Mouse (Mus musculus) forebrain, embryonic 15.5 days (tissue): ENCODE results near the gene Efna2. TPM values are rescaled to one million over a fixed set of nuclear protein-coding genes. Genes with fewer than 3 reads are reported as not detected.

ENCODE experiments used
- ATAC-seq: fragments of 200-750 bp; cut with Nextera tagmentation; replicated peaks from 2 replicates; pipeline ENCODE4 v1.8.0; 2017; ENCODE audit warnings: mild to moderate bottlenecking, moderate TSS enrichment, moderate library complexity
- H3K27ac ChIP-seq: fragments of 300-500 bp; sonication (generic); replicated peaks from 2 replicates; pipeline ENCODE4 v1.5.1; 2015; ENCODE audit warnings: mild to moderate bottlenecking, inconsistent platforms
- H3K27me3 ChIP-seq: fragments of 300-500 bp; sonication (generic); 2 replicates; pipeline ENCODE4 v1.6.1; 2015; ENCODE audit warnings: inconsistent platforms
- H3K36me3 ChIP-seq: fragments of 300-500 bp; sonication (generic); 2 replicates; pipeline ENCODE4 v1.6.1; 2015; ENCODE audit warnings: mild to moderate bottlenecking, inconsistent platforms
- H3K4me1 ChIP-seq: fragments of 300-500 bp; sonication (generic); 2 replicates; pipeline ENCODE4 v1.6.1; 2015; ENCODE audit warnings: inconsistent platforms
- H3K4me2 ChIP-seq: fragments of 300-500 bp; sonication (generic); replicated peaks from 2 replicates; pipeline ENCODE4 v1.6.1; 2015; ENCODE audit warnings: mild to moderate bottlenecking, inconsistent platforms
- H3K4me3 ChIP-seq: fragments of 300-500 bp; sonication (generic); 2 replicates; pipeline ENCODE4 v1.5.1; 2015; ENCODE audit warnings: mild to moderate bottlenecking, inconsistent platforms
- H3K9ac ChIP-seq: fragments of 300-500 bp; sonication (generic); replicated peaks from 2 replicates; pipeline ENCODE4 v1.6.1; 2015; ENCODE audit warnings: mild to moderate bottlenecking, inconsistent platforms
- H3K9me3 ChIP-seq: fragments of 300-500 bp; sonication (generic); 2 replicates; pipeline ENCODE4 v1.6.1; 2016; ENCODE audit warnings: inconsistent platforms
- WGBS: fragments of 180-500 bp; shearing (Covaris S2); methylation state at CpG from one replicate; pipeline ENCODE4 v1.1.7; 2015; ENCODE audit warnings: mixed read lengths; 5-methylcytosine and 5-hydroxymethylcytosine counted together
- polyA plus RNA-seq: library from polyadenylated mRNA; unstranded; fragments of >200 nt; fragmentation: Nextera tagmentation; extraction: Ambion mirVana; gene quantifications from 2 replicates; pipeline ENCODE4 v1.2.1, GENCODE M21; 2015

Gene Efna2
- polyA plus RNA-seq, 1 experiment from 2014 or later, result 36.5 TPM

GRCm38 (mm10) chr10:80144159-80144558 is 35.1 kb upstream of the Efna2 start:
- Histone ChIP-seq H3K27me3 (no peaks in the 10 kb centered on the region), H3K4me3 (no peak overlapping the region), H3K4me1 (peaks cover 53% of the 10 kb centered on the region), H3K36me3 (peaks cover 17% of the 10 kb centered on the region), H3K9me3 (no peaks in the 10 kb centered on the region), H3K9ac (no peak overlapping the region), H3K27ac (no peak overlapping the region), H3K4me2 (no peak overlapping the region)
- no peak for ATAC-seq
- 93% methylated on average over 12 of the region's 12 CpGs for WGBS

GRCm38 (mm10) chr10:80144864-80145838 is 34.1 kb upstream of the Efna2 start:
- no peaks in the 10 kb centered on the region for H3K27me3 ChIP-seq
- peaks cover 17% of the 10 kb centered on the region for H3K36me3 ChIP-seq
- WGBS, result 73% methylated on average over 20 of the region's 20 CpGs
- H3K4me2 ChIP-seq, result no peak overlapping the region
- H3K27ac ChIP-seq, result peak overlapping the region; percentile 32
- peaks cover 48% of the 10 kb centered on the region for H3K4me1 ChIP-seq
- ATAC-seq, result no peak
- no peaks in the 10 kb centered on the region for H3K9me3 ChIP-seq
- H3K4me3 ChIP-seq, result peak overlapping the region; percentile 2; the same call in 1 of the 2 replicates
- H3K9ac ChIP-seq, result no peak overlapping the region

DNA sequence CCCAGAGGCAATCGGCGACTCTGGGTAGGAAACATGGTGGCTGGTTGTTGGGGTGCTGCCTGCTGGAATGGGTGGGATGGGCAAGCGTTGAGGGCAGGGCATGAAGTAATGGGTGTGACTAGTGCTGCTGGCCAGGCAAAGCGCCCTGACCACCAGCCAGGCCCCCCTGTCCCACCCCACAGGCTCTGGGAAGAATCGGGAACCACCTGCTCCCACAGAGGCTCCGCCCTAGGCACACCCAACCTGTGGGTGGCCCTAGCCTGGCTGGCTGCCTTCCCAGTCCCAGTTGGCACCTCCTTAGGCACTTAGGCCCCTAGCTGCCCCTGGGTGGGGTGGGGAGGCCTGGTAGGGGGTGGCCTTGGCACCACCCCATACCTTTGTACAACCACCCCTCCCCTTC is 33.4 kb upstream of the Efna2 start:
- H3K4me3 ChIP-seq, result no peak overlapping the region
- H3K36me3 ChIP-seq, result peaks cover 17% of the 10 kb centered on the region
- no peaks in the 10 kb centered on the region for H3K9me3 ChIP-seq
- H3K4me2 ChIP-seq, result no peak overlapping the region
- WGBS, result 84% methylated on average over 6 of the region's 6 CpGs
- peak overlapping the region; percentile 32 for H3K27ac ChIP-seq
- H3K9ac ChIP-seq, result no peak overlapping the region
- no peaks in the 10 kb centered on the region for H3K27me3 ChIP-seq
- ATAC-seq, result no peak
- peaks cover 43% of the 10 kb centered on the region for H3K4me1 ChIP-seq

DNA sequence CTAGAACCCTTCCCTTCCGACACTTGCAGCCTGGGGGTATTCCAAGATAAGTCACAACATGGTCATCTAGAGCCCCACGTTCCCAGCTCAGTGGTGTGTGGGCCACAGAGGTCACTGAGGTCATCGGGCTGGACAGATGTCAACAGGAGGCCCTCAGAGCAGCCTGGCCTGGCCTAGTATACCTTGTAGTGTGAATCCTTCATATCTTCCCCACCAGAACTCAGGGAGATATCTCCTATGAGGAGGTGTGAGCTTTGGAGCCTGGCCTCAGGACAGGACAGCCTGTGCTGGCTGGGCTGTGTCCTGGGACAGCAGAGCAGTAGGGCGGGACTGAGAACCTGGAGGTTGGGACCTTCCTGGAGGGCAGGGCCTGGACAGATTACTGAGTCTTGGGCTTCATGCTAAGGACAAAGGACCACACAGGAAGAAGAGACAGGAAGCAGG is 32.7 kb upstream of the Efna2 start:
- ATAC-seq, result no peak
- peaks cover 36% of the 10 kb centered on the region for H3K4me1 ChIP-seq
- H3K27me3 ChIP-seq, result no peaks in the 10 kb centered on the region
- H3K4me3 ChIP-seq, result no peak overlapping the region
- 81% methylated on average over 4 of the region's 4 CpGs for WGBS
- H3K4me2 ChIP-seq, result no peak overlapping the region
- no peak overlapping the region for H3K9ac ChIP-seq
- no peaks in the 10 kb centered on the region for H3K9me3 ChIP-seq
- peaks cover 18% of the 10 kb centered on the region for H3K36me3 ChIP-seq
- no peak overlapping the region for H3K27ac ChIP-seq

DNA sequence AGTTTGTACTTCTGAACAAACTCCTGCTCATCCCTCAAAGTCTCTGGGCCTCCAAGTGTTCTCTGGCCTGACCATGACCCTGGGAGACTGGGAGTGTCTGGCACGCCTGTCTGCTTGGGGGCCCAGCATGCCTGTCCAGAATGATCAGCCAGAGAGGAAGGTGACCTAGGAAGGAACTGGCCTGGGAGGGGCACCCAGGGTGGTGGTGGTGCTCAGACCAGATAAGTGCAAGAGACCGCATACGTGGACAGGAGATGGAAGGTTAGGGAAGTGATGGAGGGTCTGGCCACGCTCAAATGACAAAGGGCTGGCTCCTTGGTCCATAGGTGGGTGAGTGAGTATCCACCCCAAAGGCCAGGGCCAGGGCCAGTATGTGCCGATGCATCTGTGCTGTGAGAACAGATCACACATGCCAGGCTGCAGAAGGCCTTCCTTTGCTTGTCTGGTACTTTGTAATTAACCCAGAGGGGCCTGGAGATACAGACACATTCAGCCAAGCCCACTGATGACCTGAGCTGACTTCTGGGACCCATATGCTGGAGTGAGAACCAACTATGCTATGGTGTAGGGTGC is 32.0 kb upstream of the Efna2 start:
- WGBS, result 77% methylated on average over 5 of the region's 5 CpGs
- Histone ChIP-seq H3K9ac (no peak overlapping the region), H3K9me3 (no peaks in the 10 kb centered on the region), H3K4me3 (peak overlapping the region; percentile 80), H3K4me1 (peaks cover 39% of the 10 kb centered on the region), H3K27ac (peak overlapping the region; percentile 100), H3K36me3 (peaks cover 25% of the 10 kb centered on the region), H3K4me2 (peak overlapping the region; percentile 66), H3K27me3 (no peaks in the 10 kb centered on the region)
- no peak for ATAC-seq

DNA sequence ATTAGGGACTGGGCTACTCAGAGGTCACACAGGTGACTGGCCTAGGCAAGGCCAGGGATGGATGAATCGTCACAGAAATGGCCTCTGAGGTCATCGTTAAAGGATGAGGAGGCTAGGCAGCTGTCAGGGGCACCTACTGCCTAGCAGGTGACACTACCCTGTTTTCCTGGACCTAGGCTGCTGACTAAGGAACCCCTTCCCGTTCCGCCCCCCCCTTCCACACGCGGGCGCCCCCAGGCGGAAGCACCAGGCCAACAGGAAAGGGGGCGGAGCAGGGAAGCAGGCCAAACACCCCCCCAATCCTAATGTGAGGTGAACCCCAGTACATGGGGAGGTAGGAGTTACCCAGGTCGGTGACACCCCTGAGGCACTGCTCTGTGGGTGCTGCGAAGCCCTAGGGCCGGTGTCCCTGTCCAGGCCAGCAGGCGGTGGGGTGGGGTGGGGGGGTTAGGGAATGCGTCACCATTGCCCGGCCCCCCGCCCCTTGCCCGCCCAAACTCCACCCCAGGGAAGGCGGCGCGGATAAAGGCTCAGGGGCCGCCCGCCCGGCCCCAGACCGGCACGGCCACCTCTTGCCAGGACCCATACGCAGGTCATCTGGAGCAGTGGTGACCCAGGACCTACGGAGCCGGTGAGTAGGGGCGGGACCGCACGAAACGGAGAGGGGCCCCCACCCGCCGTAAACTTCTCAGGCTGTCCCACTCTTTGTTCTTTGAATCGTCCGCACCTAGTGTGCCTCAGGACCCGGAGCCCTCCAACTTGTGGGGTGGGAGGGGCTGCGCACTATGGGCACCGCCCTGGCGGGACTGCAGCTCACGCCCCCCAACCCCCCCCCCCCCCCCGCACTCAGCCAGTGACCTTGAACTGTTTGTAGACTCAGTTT is 31.3 kb upstream of the Efna2 start, which contains the start of gene Midn:
Midn (plus strand) TSS at position 554 of the 883 bp plus-strand sequence.
- Histone ChIP-seq H3K9me3 (no peaks in the 10 kb centered on the region), H3K4me2 (peak within 1 kb of the TSS; percentile 66), H3K36me3 (peaks cover 28% of the 10 kb centered on the region), H3K9ac (peak within 1 kb of the TSS; percentile 98), H3K27ac (peak within 1 kb of the TSS; percentile 100), H3K27me3 (no peaks in the 10 kb centered on the region), H3K4me1 (peaks cover 41% of the 10 kb centered on the region), H3K4me3 (peak within 1 kb of the TSS; percentile 80)
- ATAC-seq, result peak; percentile 20
- WGBS, result under 1% methylated on average over 41 of the region's 42 CpGs

GRCm38 (mm10) chr10:80148610-80149290 is 30.5 kb upstream of the Efna2 start:
- H3K4me1 ChIP-seq, result peaks cover 42% of the 10 kb centered on the region
- under 1% methylated on average over 57 of the region's 57 CpGs for WGBS
- H3K36me3 ChIP-seq, result peaks cover 34% of the 10 kb centered on the region

DNA sequence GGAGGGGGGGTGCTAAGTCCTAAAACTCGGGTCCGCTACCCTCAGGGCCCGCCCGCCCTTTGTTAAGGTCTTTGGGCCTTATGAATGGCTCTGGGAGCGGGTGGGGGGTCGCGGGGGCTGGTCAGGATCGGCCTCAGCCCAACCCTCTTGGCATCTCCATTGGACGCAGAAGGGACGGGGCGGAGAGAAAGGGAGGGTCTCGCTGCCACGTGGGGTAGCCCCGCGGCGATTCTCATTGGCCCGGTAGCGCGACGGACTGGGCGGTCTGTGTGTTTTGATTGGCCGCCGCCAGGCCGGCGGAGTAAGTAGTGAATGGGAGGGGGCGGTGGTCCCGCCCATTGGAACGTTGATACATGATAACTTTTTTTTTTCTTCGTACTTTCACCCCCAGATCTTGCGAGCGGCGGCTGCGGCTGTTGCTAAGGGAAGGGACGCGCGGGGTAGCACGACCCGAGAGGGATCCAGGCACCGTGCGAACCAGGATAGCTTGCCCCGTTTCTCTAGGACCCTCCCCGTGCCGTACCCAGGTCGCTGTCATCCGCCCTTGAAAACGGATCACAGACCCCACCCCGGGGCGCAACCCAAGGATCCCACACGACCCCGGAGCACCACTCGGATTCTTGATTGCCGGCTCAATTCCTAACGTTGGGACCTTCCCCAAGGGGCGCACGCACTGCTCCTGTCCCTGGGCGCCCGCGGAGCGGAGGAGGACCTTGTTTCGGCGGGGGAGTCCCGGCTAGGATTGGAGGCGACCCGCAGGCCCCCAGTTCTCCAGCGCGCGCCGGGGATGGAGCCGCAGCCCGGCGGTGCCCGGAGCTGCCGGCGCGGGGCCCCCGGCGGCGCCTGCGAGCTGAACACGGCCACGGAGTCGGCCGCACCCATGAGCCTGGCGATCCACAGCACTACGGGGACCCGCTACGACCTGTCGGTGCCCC is 29.7 kb upstream of the Efna2 start:
- peaks cover 34% of the 10 kb centered on the region for H3K36me3 ChIP-seq
- peak overlapping the region; percentile 100 for H3K27ac ChIP-seq

More at GRCm38 (mm10) chr10:80148610-80149290, 30.5 kb upstream of the Efna2 start:
- Histone ChIP-seq H3K27me3 (no peaks in the 10 kb centered on the region), H3K4me2 (peak overlapping the region; percentile 66), H3K27ac (peak overlapping the region; percentile 100), H3K9me3 (no peaks in the 10 kb centered on the region), H3K9ac (peak overlapping the region; percentile 98), H3K4me3 (peak overlapping the region; percentile 80)
- peak; percentile 47 for ATAC-seq

DNA sequence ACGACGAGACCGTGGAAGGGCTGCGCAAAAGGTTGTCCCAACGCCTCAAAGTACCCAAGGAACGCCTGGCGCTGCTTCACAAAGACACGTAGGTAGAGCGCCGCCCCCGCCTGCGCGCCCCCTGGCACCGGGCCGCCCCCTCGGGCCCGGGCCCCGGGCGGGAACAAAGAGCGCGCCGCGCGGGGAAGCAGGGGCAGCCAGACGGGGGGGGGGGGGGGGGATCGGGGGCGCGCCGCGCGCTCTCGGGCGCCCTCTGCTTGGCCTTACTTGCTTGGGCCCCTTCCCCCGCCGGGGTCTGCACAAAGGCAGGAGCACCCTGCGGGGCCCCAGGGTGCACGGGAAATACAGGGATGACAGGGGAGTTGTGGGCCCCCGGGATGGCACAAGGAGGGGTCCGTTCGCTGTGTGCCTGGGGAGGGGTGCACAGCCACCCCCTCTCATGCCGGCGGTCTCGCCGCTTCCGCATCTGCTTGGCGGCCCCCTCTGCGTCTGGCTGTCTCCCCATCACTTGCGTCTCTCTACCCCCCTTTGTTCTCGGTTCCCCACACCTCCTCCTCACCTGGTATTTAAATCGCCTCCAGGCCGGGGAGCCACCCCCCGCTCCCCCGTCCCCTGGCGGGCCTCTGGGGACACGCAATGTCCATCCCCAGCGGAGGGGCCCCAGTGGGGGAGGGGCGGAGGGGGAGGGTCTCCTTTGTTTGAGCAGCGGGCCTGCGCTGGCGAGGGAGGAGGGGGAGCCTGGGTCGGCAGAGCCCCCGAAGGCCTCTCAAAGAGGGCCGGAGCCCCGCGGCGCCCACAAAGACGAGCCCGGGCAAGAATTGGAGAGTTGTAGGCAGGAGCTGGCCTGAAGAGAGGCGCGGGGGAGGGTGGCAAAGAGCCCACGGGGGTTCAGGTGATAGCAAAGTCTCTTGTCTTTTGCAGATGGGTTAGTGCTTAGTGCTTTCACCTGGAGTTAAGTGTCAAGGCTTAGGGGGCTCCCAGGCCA is 28.8 kb upstream of the Efna2 start:
- Histone ChIP-seq H3K4me2 (peak overlapping the region; percentile 96), H3K4me1 (peaks cover 53% of the 10 kb centered on the region), H3K9ac (peak overlapping the region; percentile 99), H3K9me3 (no peaks in the 10 kb centered on the region), H3K27me3 (no peaks in the 10 kb centered on the region), H3K27ac (peak overlapping the region; percentile 100), H3K36me3 (peaks cover 36% of the 10 kb centered on the region), H3K4me3 (peak overlapping the region; percentile 80)
- WGBS, result 0% methylated on average over 47 of the region's 71 CpGs
- ATAC-seq, result 0 out of 2 replicates have a peak, but pooled peaks have one; percentile 2

More for the DNA sequence above, 29.7 kb upstream of the Efna2 start:
- Histone ChIP-seq H3K4me3 (peak overlapping the region; percentile 80), H3K27me3 (no peaks in the 10 kb centered on the region), H3K9ac (peak overlapping the region; percentile 99), H3K4me2 (peak overlapping the region; percentile 96), H3K4me1 (peaks cover 50% of the 10 kb centered on the region), H3K9me3 (no peaks in the 10 kb centered on the region)
- under 1% methylated on average over 81 of the region's 88 CpGs for WGBS
- ATAC-seq, result peak; percentile 84
